Mouse (Mus musculus) spleen, adult 18-20 months (tissue): Measurements from ENCODE around the gene Atrn.

Experiments
- DNase-seq, 2 experiments: peaks; one replicate each; pipeline ENCODE4 v3.0.0; 2022; ENCODE audit warnings: mixed read lengths in 2 of 2

Atrn gene

DNA sequence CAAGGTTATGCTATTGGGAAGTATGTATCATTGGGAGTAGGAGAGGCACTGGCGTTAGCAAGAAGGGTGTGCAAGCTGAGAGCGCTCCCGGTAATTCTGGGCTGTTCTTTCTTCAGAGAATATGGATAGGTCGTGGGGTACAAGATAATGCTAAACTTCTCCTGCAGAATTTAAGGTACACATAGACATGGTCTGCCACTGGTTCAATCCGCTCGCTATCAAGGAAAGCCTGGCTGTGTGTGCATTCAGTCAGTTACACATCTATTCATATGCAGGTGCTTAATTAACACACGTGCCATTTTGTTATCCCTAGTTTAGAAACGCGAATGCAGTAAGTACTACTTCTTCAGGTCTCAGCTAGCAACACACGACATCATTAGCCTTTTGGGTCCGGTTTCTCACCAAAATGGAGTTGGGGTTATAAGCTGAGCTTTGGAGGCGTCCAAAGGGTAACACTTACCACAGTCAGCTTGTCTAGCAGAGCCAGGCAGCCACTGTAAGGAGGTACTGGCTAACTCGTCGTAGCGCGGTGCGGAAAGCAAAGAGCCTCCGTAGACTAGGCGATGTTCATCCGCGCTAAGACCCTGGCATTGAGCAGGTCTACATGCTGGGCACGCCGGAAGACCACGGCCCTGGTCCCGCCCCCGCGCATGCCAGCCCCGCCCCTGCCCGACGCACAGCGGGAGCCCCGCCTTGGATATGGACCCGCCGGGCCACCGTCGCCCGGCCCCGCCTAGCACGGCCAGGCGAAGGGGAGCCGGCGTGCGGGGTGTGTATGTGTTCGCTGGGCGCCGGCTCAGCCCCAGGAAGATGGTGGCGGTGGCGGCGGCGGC is at the start of gene Atrn, which contains the start of gene 4930402H24Rik:
Gene Atrn, plus strand, starts transcription at position 745 of the 833 bp plus-strand sequence.
Gene 4930402H24Rik, minus strand, starts transcription at position 656 of the 833 bp plus-strand sequence.
- peak; percentile 87 to 92 for DNase-seq

DNA sequence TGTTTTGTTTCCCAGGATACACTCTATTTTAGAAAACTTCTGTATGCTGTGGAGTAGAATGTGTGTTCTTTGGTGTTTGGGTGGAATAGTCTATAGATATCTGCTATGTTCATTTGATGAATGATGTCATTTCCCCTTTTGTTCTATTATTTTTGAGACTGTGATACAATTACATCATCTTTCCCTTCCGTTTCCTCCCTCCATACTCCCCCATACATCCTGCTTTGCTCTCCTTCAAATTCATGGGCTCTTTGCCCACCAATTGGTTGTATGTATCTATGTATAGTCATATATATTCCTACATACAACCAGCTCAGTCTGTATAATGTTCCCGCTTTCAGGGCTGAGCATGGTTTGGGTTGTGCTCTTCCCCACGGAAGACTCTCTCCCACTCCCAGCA is 44.2 kb upstream of the Atrn start:
- no peak for DNase-seq

- no peak for DNase-seq
Measured at GRCm38 (mm10) chr2:130870916-130871315, 35.4 kb upstream of the Atrn start.

- no peak for DNase-seq
Measured at GRCm38 (mm10) chr2:130877376-130877775, 28.9 kb upstream of the Atrn start.

DNA sequence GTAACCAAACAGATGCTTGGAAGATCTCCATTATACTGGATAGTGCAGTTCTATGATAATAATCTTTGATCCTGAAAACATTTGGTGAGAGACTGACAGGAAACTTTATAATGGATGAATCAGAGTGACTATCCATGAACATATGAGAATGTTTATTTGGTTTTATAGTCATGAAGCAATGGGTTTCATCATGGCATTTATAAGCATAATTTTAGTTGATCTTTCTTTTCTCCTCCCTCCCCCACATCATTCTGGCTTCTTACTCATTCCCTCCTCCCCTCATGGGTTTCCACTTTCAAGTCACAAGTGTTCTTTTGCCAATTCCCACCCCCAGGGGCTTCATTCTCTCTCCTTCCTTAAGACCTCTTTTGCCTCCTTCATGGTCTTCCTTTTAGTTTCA is 19.3 kb upstream of the Atrn start:
- DNase-seq, result no peak

DNA sequence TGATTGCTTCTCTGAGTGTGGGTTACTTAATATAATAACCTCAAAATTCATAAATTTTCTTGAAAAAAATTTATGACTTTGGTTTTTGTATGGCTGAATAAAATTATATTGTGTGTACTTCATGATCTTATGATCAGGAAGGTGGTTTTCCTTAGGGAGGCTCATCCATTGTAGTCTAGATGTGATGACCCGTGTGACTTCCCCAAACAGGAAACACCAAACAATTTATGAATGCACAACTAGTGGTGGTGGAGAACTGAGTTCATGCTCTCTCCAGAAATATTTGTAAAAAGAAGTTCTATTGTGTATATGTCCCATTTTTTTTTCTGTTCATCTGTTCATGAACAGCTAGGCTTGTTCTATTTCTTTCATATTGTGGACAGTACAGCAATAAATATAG is 18.8 kb upstream of the Atrn start:
- no peak for DNase-seq

- no peak for DNase-seq
Measured at GRCm38 (mm10) chr2:130896944-130897343, 9.4 kb upstream of the Atrn start.

- no peak for DNase-seq
Measured at GRCm38 (mm10) chr2:130897856-130898255, 8.4 kb upstream of the Atrn start.

DNA sequence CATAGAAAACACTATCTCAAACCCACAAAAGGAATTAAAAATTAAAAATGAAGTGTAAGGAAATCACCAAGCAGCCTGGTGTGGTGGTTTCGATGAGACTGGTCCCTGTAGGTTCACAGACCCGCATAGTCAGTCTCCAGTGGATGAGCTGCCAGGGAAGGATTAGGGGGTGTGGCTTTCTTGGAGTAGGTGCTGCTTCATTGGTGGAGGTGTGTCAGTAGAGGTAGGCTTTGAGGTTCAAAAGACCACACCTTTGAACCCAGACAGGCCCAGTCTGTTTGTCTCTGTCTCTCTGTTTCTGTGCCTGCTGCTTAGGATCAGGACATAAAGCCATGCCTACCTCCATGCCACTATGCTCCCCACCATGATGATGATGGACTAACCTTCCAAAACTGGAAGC is 7.5 kb upstream of the Atrn start:
- no peak for DNase-seq

DNA sequence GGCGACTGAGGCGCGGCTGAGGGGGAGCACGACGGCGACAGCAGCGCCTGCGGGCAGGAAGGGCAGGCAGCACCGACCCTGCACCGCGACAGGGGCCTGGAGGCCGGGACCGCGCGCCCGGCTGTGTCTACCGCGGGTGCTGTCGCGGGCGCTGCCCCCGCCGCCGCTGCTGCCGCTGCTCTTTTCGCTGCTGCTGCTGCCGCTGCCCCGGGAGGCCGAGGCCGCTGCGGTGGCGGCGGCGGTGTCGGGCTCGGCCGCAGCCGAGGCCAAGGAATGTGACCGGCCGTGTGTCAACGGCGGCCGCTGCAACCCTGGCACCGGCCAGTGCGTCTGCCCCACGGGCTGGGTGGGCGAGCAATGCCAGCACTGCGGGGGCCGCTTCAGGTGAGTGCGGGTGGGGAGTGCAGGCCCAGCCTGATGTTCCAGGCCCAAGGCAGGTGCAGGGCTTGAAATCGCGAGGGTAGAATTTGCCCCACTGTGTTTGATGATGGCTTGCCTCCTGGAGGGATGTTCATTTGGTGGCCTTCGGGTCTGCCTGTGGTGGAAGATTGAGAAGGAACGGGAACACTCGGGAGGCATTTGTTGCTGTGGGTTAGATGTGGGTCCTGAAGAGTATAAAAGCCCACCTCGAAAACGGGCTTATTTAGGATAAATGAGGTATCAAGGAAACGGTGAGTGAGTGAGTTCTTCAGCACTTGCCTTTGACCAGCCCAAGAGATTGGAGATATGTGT is 455 bp downstream of the Atrn start:
- no peak for DNase-seq

DNA sequence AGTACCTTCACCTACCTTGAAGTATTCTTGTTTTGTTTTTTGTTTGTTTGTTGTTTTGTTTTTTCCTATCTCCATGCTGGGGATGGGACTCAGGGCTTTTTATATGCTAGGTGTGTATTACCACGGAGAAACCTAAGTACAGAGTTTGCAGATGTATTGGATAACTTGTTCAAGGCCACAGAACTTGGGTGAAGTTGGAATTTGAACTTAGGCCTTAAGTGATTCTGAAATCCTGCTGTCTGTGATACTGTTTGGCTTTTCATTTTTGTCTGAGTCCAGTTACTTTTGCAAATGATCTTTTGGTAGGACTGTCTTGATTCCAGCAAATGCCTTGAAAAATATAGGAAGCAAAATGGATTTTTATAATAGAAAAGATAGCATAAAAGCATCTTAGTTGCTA is 5.4 kb downstream of the Atrn start:
- DNase-seq, result no peak

- DNase-seq, result no peak
Measured at GRCm38 (mm10) chr2:130914873-130915272, 8.6 kb downstream of the Atrn start.

- DNase-seq, result no peak
Measured at GRCm38 (mm10) chr2:130916521-130917147, 10.3 kb downstream of the Atrn start.

DNA sequence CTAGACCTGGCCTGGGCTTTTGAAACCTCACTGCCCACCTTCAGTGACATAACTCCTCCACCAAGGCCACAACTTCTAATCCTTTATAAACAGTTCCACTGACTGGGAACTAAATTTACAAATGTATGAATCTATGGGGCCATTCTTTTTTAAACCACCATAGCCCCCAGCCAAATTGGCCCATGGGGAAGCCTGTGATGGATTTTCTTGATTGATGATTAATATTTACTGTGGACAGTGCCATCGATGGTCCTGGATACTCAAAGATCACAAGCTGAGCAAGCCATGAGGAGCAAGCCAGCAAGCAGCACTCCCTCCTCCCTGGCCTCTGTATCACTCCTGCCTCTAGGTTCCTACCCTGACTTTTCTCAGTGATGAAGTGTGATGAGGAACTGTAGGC is 11.4 kb downstream of the Atrn start:
- DNase-seq, result no peak

GRCm38 (mm10) chr2:130919062-130919593 is 12.8 kb downstream of the Atrn start:
- DNase-seq, result no peak

- no peak for DNase-seq
Measured at GRCm38 (mm10) chr2:130924950-130925349, 18.7 kb downstream of the Atrn start.

- DNase-seq, result no peak
Measured at GRCm38 (mm10) chr2:130928031-130928430, 21.7 kb downstream of the Atrn start.

DNA sequence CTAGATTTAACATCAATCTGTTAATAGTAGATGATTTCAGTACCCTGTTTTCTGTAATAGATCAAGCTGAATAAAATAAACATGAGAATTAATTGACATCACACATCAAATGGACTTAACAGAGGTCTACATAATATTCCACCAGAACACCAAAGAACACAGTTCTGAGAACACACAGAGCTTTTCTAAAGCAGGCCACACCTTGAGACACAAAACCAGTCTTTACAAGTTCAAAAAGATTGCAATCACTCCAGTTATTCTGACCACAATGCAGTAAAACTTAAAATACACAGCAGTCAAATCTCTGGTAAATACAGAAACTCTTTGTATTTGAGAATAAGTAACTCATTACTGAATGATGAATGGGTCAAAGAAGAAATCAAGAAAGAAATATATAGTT is 22.2 kb downstream of the Atrn start:
- no peak for DNase-seq

- no peak for DNase-seq
Measured at GRCm38 (mm10) chr2:130929994-130930393, 23.7 kb downstream of the Atrn start.

GRCm38 (mm10) chr2:130932865-130933264 is 26.6 kb downstream of the Atrn start:
- no peak for DNase-seq

DNA sequence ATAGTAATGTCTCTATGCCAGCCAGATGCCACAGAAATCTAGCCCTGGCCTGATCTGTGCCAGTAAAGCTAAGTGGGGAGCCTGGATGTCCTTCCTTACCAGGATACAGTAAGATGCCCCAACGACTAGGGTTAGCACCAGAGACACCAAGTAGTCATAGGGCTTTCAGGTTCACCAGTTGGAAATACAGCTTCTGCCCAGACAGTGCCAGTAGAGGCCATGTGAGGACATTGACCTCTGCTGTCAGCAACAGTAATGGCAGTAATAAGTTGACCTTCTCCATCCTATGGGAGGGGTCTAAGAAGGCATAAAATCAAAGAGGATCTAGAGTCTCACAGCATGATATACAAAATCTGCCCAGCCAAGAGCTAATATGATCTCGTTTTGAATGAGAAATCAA is 43.5 kb downstream of the Atrn start:
- no peak for DNase-seq

DNA sequence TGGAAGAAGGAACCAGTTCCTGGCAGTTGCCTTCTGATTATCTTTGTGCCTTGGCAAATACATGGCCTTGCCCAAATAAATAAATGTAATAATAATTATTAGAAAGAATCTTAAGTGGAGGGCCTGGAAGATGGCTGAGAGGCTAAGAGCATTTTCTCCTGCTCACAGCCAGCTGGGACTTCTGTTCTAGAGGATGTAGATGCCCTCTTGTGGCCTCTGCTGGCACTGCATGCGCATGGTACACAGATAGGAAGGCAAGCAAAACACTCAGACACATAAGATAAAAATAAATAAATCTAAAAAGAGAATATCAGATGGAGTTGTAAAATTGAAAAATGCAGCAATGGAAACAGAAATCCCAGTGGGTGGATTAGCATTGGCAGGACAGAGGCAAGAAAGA is 44.3 kb downstream of the Atrn start:
- peak; percentile 53 to 80 for DNase-seq

DNA sequence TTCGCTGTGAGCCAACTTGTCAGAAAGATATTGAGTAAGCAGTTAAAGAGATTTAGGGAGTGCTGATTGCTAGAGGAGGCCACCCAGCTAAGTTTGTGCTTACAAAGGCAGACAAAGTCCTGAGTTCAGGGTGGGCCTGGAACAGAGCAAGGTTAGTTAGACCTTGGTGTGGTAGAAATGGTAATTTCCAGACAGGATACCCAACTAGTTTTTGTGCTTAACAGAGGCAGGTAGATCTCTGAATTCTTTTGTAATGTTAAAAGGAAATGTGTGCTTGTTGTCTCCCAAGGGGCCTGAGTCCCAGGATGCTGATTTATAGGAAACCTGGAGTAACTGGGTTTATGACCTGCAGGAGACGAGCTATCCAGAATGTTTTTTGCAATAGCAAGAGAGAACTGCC is 52.6 kb downstream of the Atrn start:
- DNase-seq, result no peak
